Mouse (Mus musculus): Measurements from ENCODE around the gene Qtrt2. TPM values are rescaled to one million over a fixed set of nuclear protein-coding genes. Genes with fewer than 3 reads are reported as not detected.

Qtrt2 gene
- polyA plus RNA-seq (2015; fragmentation: Nextera tagmentation; extraction: Ambion mirVana) = 7.7 and 9.3 TPM in 2 replicates

DNA sequence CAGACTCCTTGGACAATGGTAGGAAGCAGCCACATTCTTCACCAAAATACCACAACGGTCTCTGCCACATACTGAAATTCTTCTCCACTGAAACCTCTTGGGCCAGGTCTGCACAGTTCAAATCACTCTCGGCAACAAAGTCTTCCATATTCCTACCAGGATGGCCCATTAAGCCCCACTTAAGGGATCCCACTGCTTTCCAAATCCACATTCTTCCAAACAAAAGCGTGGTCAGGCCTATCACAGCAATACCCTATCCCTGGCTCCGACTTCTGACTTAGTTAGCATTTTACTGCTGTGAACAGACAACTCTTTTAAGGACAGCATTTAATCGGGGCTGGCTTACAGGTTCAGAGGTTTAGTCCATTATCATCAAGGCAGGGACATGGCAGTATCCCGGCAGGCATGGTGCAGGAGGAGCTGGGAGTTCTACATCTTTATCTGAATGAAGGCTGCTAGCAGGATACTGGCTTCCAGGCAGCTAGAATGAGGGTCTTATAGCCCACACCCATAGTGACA is at the start of gene Qtrt2:
Gene Qtrt2, minus strand, starts transcription at position 469 of the 519 bp plus-strand sequence.

DNA sequence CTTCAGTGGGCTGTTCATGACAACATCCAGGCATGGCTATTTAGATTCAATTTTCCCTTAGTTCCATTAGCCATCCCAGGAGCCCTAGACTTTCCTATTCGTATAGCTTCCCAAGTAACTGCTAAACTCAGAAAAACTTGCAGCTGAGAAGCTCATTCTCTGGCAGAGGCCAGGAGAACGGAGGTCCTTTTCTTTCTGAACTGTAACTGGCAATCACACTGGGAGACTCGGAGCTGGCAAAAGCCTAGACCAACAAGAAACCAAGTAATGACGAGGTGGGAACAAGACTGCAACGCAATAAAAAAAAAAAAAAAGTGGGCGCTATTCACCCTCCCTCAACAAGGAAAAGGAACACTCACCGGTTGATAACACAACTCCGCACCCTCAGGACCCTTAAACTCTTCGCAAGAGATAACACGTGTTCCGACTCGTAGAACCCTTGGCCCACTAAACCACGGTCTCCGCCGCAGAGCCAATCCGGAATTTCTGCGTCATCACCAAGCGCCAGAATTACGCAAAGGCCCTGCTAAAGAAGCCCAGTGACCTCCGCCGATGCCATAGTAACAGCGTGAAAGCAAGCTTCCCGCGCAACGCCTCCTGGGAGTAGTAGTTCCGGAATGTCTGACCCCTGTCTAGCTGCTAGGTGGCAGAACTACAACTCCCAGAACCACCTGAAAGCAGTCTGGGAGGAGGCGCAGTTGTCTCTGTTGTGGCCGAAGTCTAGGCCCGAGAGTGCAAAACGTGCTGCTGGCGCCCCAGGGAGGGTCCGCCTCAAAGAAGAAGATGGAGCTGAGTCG is 37.2 kb downstream of the Qtrt2 start, which contains the start of gene Ccdc191:
Gene Ccdc191, plus strand, starts transcription at position 593 of the 797 bp plus-strand sequence.

Other genes starting within 250 kb of the Qtrt2 start
- not detected in 2 replicates for gene Drd3, start 172.8 kb downstream of the Qtrt2 start, polyA plus RNA-seq (2015; fragmentation: Nextera tagmentation; extraction: Ambion mirVana)
- gene Ccdc191, start 37.0 kb downstream of the Qtrt2 start, polyA plus RNA-seq (2015; fragmentation: Nextera tagmentation; extraction: Ambion mirVana) = 6.6 and 6.9 TPM in 2 replicates
- gene Zdhhc23, start 53.0 kb upstream of the Qtrt2 start, polyA plus RNA-seq (2015; fragmentation: Nextera tagmentation; extraction: Ambion mirVana) = 0.25 and 0.75 TPM in 2 replicates
- gene Gramd1c, start 136.5 kb upstream of the Qtrt2 start, polyA plus RNA-seq (2015; fragmentation: Nextera tagmentation; extraction: Ambion mirVana) = 1.2 and 1.5 TPM in 2 replicates
- gene Atp6v1a, start 212.9 kb upstream of the Qtrt2 start, polyA plus RNA-seq (2015; fragmentation: Nextera tagmentation; extraction: Ambion mirVana) = 20.4 and 26.6 TPM in 2 replicates
- gene Naa50, start 213.0 kb upstream of the Qtrt2 start, polyA plus RNA-seq (2015; fragmentation: Nextera tagmentation; extraction: Ambion mirVana) = 63.2 and 65.7 TPM in 2 replicates
- 3.4 and 3.6 TPM in 2 replicates for gene Usf3, start 246.4 kb upstream of the Qtrt2 start, polyA plus RNA-seq (2015; fragmentation: Nextera tagmentation; extraction: Ambion mirVana)

Measured in spleen, postnatal 0 days (tissue).